Mouse (Mus musculus): ENCODE results near the gene Dgat2l6. TPM values are rescaled to one million over a fixed set of nuclear protein-coding genes. Genes with fewer than 3 reads are reported as not detected.

Gene Dgat2l6
- total RNA-seq (2021) = under 1 TPM; 0.33 to 0.39 TPM
- long read RNA-seq, experiment 1 = 0 reads
- long read RNA-seq, experiment 2, partial matches to known transcripts = 0 of 1 reads
- long read RNA-seq, experiment 2, other reads (novel, unspliced or antisense) = 1 of 1 reads

DNA sequence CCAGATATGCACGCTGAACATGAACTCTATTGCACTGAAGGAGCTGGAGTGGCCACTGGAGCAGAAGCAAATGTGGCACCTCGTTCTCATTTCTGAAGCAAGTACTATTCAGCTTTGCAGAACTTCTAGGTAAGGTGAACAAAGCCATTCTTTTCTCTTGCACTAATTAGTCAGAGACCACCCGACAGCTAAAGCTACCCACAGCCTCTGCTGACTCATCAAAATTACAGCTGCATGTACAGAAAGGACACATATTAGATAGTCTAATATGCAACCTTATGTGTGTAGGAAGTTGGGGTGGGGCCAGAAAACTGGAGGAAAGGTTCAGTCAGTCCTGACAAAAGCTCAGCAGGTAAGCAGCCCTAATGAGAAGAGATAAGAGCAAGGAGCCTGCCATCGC lies at the start of gene Dgat2l6:
Dgat2l6 (plus strand) TSS at position 368 of the 400 bp plus-strand sequence.
- TF ChIP-seq CTCF (conservative IDR thresholded peaks at IDR 0.05) = no peak
- Histone ChIP-seq H3K4me3 (no peak within 1 kb of the TSS), H3K27ac (no peak within 1 kb of the TSS)
- no peak for DNase-seq (ENCODE audit: low spot score in 2 of 2)

DNA sequence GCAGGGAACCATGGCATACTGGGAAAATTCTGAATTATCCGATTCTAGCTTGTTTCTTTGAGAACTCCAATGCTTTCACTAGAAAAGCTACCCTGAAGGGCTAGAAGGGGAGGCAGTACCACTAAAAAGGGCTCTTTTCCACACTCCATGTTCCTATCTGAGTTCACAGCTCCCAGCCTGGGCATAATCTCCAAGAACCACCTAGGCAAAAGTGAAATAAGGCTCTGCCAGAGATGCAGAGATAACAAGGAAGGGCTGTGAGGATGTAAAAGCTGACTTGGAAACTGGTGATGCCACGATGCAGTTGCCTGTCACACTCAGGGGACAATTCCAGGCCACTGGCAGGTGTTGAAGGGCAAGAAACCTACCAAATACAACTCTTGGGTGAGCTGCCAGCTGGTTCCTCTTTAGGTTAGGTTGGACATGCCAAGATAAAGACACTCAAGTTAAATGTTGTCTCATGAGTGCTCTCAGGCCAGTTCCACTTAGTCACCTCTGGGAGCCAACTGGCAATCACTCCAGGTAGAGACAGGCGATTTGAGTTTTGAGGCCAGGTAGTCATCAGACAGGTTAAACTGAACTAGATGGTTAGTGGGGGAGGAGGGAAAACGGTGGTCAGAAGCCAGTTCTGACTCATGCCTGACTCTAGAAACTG lies 48.9 kb upstream of the Dgat2l6 start:
- TF ChIP-seq CTCF (conservative IDR thresholded peaks at IDR 0.05) = no peak
- no peak overlapping the region for H3K27ac ChIP-seq
- H3K4me3 ChIP-seq = no peak overlapping the region
- DNase-seq (ENCODE audit: low spot score in 2 of 2) = no peak

DNA sequence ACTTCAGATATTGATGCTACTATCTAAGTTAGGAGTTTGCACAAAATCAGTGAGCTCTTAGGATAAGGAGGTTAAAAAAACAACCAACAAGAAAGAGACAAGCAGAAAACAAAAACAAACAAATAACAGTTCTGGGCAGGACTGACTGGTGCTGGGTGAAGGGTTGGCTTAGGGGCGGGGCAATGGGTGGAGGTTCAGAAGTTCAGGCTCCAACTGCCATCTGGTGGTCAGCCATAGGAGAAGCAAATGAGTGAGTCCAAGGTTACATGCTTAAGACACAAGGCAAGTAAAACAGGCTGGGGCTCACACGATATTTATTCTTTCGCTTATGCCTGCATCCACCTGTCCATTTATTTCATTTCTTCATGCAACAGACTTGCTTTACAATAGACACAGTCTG lies 44.3 kb upstream of the Dgat2l6 start:
- no peak overlapping the region for H3K4me3 ChIP-seq
- no peak overlapping the region for H3K27ac ChIP-seq
- DNase-seq (ENCODE audit: low spot score in 2 of 2) = peak; percentile 43 to 47
- peak; percentile 78 for TF ChIP-seq CTCF (conservative IDR thresholded peaks at IDR 0.05)

DNA sequence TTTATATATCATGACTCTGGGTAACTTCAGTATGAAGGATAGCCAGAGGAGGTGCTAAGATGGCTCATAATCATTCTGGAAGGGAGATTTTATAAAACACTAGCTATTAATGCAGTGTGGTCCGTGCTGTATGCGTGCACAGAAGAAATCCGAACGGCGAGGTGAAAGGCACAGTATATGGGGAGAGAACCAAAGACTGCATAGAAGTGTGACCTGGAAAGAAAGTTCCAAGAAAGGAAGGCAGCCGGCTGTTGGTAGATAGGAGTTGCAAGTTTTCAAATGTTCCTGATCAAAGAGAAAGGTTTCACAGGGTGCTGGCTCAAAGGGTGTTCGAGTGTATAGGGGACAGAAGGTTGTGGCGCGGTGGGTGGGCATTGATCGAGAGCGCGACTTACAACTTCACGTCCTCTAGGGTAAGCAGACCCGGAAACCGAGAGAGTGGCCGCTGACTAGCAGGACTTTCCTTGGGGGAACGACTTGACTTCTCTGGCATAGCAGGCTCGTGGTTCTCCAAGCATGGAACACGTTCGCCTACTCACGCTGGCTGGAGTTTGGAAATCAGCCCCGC lies 31.1 kb upstream of the Dgat2l6 start:
- no peak for TF ChIP-seq CTCF (conservative IDR thresholded peaks at IDR 0.05)

DNA sequence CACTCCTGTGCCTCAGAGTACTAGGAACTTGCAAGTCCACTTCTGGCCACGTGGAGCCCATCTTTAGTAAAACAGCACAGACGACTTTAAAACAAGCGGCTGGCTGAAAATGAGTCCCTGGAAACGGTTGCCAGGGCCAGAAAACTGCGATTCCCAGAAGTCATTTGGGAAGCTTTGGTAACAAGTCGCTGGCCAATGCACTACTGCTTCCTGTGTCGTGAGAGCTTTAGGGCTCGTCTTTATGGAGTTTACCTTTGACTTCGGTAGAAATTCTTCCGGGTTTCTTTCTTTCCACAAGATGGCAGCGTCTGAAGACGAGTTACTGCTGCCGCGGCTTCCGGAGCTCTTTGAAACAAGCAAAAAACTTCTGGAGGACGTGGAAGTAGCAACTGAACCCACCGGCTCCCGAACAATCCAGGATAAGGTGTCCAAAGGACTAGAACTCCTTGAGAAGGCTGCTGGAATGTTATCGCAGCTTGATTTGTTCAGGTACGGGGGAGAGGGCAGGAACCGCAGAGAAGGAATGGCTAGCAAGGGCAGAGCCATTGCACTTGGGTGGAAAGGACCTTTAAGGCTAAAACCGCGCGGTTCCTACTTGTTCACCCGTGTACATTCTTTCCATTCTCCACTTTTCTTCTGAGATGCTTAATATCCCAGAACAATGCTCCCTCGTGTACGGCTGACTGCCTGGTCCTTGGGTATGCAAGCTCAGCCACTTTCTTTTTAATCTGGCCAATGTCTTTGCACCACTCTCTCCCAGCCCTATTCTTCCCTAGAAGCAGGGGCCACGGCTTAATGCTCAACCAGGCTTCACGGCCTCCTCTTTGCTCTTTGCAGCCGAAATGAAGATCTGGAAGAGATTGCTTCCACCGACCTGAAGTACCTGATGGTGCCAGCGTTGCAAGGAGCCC lies 30.3 kb upstream of the Dgat2l6 start, which contains the start of gene Igbp1:
Igbp1 (plus strand) TSS at position 224 of the 911 bp plus-strand sequence.
- TF ChIP-seq CTCF (conservative IDR thresholded peaks at IDR 0.05) = peak; percentile 45
- DNase-seq (ENCODE audit: low spot score in 2 of 2) = peak; percentile 63 to 88
- Histone ChIP-seq H3K4me3 (peak within 1 kb of the TSS; percentile 74), H3K27ac (peak within 1 kb of the TSS; percentile 76)

More for the DNA sequence above, 31.1 kb upstream of the Dgat2l6 start:
- peak overlapping the region; percentile 74 for H3K4me3 ChIP-seq
- H3K27ac ChIP-seq = no peak overlapping the region
- DNase-seq (ENCODE audit: low spot score in 2 of 2) = peak in 1 of 2 experiments; percentile 4

DNA sequence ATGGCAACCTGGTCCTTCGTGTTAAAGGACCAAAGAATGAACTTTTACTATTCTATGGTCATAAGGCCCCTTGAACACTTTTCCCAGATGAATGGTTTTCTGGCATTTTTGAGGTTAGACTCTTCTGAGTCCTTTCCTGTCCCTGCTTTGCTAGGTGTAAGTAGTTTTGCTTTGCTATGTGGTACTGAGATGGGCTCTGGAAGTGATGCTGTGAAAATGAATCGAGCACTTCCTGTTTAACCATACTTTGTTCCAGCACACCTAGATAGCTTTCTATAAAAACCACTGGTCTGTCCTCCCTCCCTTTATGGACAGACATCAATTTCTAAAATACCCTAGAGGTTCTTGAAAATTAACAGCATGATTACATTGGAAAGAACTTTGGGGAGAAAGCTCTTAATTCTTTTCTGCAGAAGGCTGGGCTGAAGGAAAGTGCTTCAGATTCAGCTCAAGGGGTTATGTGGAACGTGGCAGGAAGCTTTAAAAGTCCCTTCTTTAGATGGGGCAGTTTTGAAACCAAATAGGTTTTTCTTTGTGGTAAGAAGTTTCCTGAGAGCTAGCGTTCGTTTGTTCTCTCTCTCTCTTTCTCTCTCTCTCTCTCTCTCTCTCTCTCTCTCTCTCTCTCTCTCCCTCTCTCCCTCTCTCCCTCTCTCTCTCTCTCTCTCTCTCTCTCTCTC lies 20.3 kb upstream of the Dgat2l6 start:
- no peak for DNase-seq (ENCODE audit: low spot score in 2 of 2)
- no peak for TF ChIP-seq CTCF (conservative IDR thresholded peaks at IDR 0.05)
- Histone ChIP-seq H3K4me3 (no peak overlapping the region), H3K27ac (no peak overlapping the region)

DNA sequence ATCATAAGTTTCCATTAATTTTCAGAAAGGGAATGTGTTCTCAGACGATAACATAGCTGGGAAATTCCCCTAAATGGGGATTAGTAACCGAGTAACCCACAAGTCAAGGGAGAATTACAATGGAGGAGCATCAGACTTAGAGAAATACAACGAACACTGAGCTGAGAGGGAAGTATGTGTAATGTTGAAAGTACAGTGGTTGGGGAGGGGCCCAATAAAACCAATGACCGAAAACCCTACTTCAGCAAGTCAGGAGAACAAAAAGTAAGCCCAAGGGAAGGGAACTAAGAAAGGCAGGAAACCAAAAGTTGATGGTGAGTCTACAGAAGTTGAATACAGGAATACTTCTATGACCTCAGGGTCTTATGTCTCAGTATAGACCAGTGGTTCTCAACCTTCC lies 16.5 kb upstream of the Dgat2l6 start:
- TF ChIP-seq CTCF (conservative IDR thresholded peaks at IDR 0.05) = no peak
- DNase-seq (ENCODE audit: low spot score in 2 of 2) = no peak
- Histone ChIP-seq H3K4me3 (no peak overlapping the region), H3K27ac (no peak overlapping the region)

DNA sequence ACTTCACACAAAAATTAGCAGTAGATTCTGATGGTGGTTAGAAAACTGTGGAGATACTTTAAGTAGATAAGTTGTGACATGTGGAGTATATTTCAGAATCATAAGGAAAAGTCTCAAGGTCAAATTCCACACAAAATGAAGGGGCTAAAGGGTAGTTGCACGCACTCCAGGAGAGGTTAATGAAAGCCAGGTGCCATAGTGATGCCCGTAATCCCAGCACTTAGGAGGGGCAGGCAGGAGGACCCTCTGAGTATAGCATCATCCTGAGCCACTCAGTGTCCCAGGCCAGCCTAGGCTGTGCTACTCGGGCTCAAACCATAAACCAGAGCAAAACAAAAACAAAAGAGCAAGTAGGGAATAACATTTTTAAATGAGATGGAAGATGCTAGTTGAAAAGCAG lies 14.7 kb upstream of the Dgat2l6 start:
- no peak for TF ChIP-seq CTCF (conservative IDR thresholded peaks at IDR 0.05)
- Histone ChIP-seq H3K4me3 (no peak overlapping the region), H3K27ac (no peak overlapping the region)
- no peak for DNase-seq (ENCODE audit: low spot score in 2 of 2)

DNA sequence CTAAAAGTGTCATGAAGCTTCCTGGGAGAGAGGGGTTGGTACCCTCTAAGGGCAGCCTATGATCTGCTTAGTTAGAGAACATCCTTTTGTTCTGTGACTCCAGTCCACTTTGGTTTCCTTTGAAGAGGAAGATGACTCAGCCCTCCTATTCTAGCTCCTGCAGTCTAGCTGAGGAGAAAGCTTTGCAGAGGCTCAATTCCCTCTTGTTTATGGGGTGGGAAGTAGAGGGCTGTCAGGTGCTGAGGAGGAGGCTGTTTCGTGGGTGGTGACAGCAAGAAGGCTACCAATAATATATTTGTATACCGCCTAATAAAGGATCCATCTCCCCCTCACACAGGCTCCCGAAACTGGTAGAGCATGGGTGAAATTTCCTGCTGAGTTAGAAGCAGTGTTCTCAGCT lies 8.0 kb upstream of the Dgat2l6 start:
- Histone ChIP-seq H3K27ac (no peak overlapping the region), H3K4me3 (no peak overlapping the region)
- DNase-seq (ENCODE audit: low spot score in 2 of 2) = no peak
- no peak for TF ChIP-seq CTCF (conservative IDR thresholded peaks at IDR 0.05)

DNA sequence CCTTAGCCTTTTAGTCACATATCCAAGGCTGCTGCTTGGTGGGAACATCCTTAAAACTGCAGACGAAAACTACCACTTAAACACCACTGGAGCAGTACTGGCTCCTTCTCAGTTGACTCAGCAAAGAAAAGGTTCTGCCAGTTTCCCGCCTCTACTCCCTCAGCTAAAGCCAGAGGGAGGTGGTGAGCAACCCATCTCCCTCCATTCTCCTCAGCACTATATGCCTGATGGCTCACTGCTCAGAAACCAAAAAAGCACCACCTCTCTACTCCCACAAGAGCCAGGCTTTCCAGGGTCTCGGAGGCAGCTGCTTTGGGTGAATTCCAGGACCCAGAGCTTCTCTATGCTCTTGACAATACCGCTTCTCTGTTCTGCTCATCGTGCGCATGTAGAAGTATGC lies 7.0 kb upstream of the Dgat2l6 start:
- no peak overlapping the region for H3K27ac ChIP-seq
- DNase-seq (ENCODE audit: low spot score in 2 of 2) = peak; percentile 10 to 15

DNA sequence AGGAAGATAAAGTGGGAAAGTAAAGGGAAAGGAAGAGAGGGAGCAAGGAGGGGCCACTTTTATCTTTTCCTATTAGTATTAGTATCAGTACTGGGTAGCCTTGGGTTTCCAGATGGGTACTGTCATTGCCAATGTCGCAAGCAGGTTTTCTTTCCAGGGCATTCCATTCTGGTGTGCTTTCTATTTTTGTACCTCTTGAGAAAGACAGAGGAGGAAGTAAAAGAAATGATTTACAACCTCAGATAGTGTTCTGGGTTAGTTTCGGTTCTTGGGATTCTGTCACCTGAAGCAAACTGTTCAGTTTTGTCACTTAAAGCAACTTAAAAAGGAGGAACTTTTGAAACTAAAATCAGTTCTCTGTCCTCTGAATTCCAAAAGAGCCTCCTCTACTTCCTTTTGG lies 6.1 kb upstream of the Dgat2l6 start:
- Histone ChIP-seq H3K27ac (no peak overlapping the region), H3K4me3 (no peak overlapping the region)
- no peak for DNase-seq (ENCODE audit: low spot score in 2 of 2)
- no peak for TF ChIP-seq CTCF (conservative IDR thresholded peaks at IDR 0.05)

More for the DNA sequence above, 7.0 kb upstream of the Dgat2l6 start:
- TF ChIP-seq CTCF (conservative IDR thresholded peaks at IDR 0.05) = peak; percentile 45
- no peak overlapping the region for H3K4me3 ChIP-seq

DNA sequence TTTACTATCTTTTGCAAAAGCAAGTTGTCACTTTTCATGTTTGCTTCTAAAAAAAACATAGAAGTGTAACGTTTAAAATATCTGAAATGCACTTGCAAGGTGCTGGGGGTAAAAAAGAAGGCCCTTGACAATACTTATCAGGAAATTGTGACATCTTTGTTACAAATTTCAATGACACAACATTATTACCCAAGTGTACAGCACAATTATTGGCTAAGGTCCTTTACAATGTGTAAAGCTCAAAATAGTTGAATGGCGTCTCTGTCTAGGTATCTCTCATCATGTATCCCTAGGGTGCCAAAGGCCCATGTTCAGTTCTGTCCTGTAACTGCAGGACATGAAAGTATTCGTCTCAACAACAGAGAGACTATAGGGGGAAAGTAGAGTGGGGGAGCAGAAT lies 31.4 kb downstream of the Dgat2l6 start:
- Histone ChIP-seq H3K27ac (no peak overlapping the region), H3K4me3 (no peak overlapping the region)
- no peak for DNase-seq (ENCODE audit: low spot score in 2 of 2)
- no peak for TF ChIP-seq CTCF (conservative IDR thresholded peaks at IDR 0.05)
